Mouse (Mus musculus) urinary bladder, postnatal 36 days (tissue): ENCODE results near the gene Tmem59.

ENCODE experiments used
- DNase-seq, 2 experiments: peaks; one replicate each; pipeline ENCODE4 v3.0.0; 2022; ENCODE audit warnings: low spot score in 2 of 2, mixed read lengths in 1 of 2

Tmem59 gene

GRCm38 (mm10) chr4:107238253-107238652, 60.1 kb downstream of the Tmem59 start:
- no peak for DNase-seq

DNA sequence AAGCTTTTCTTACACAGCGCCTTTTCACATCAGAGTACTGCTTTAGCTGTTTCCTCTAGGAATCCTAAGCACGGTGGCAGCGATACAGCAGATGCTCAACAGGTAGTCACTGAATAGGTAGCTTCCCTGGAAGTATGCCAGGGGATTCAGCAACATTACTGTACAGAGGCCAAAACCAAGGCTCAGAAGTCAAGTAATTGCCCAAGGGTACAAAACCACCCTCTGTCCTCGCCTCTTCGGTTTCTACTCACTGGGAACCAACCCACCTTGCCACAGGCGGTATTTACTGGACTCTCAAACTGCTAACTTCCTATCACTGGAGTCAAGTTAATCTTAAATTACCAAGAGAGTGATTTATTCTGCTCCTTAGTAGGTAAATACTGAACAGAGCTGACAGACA, 62.0 kb downstream of the Tmem59 start:
- DNase-seq = no peak

DNA sequence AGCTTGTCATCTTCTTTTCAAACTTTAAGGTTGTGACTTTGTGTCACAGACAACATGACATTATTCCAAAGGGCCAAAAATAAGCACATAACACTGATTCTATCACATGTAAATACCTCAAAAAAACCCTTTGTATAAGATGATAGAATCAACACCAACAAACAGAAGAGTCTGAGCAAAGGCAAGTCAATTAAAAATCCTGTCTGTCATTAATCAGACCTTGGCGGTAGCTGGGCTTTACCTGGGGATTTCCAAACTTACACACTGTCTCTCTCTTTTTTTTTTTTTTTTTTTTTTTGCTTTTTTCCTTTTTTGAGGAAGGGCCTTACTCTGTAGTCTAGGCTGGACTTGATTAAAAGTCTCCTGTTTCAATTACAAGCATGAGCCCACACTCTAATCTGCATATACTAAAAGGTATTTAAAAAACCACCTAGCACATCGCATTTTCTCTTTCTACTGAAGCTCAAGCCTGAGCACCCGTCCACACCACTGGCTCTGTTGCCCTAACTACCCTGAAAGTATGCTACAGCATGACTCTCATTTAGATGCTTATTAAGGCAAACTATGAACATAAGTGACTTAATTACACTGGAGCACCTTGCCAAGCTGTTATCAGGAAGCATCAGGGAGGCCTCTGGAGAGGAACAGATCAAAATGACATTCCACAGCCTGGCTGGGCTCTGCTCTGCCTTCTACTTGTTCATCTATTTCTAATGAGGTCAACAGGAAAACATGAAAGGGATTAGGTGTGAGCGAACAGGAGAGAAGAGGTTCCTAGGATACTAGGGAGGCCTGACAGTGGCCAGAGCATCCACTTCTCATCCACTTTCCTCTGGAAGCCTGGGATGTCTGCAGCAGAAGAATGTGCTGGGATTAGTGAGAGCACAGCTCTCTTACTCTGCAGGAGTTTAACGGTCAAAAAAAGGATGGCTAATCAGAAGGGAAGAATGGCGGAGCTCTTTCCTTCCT, 65.5 kb downstream of the Tmem59 start:
- no peak for DNase-seq

- no peak for DNase-seq
These were observed 67.2 kb downstream of the Tmem59 start for GRCm38 (mm10) chr4:107245368-107245767.

DNA sequence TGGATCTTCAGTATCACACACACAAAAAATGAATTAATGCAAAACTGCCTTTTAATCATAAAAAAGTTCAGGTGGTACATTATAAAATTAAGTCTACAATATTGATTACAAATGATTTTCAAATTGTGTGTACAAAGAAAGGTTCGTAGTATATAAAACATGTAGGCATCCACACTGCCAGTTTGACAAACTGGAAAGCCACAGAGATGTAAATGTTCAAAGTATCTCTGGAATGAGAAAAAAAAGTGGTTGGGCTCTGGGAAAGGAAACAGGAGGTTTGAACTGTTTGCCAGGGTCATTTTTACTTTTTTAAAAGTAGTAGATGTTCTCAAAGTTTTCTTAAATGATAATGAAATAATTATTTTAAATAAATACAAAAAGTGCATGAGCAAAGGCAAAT, 67.8 kb downstream of the Tmem59 start:
- DNase-seq = no peak

DNA sequence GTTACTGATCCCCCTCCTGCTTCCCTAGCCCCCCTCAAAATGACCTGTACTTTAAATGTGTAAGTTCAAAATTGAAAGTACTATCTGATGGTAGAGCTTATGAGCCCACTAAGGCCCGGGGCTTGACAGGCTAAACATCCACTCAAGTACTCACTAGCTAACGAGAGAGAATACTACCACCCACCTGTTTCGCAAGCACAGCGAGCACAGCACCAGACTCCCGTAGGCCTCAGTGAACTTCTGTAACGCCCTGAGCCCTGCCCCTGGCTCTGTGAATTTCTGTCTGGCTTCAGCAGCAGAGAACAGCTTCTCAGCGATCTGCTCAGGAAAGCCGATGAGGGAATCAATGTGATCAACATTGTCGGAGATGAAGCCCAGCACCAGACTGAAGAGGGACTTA, 68.9 kb downstream of the Tmem59 start:
- peak in 1 of 2 experiments; percentile 6 for DNase-seq

DNA sequence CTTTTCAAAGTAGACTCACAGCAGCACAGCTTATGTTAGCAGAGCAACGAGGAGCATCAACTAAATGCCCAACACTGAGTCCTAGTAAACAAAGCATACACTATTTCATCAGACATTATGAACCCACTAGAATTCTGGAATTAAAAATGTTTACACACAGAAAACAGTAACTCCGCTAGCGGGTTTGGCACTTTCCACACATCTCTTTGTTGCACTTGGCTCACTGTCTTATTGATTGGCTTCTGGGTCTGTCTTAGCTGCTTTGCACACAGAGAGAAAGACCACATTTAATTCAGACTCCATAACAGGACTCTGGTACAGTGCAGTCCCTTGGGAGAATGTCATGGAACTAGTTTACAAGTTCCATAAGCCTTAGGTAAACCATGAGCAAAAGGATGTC, 69.9 kb downstream of the Tmem59 start:
- no peak for DNase-seq

- no peak for DNase-seq
These were observed 71.3 kb downstream of the Tmem59 start for GRCm38 (mm10) chr4:107249471-107249870.

DNA sequence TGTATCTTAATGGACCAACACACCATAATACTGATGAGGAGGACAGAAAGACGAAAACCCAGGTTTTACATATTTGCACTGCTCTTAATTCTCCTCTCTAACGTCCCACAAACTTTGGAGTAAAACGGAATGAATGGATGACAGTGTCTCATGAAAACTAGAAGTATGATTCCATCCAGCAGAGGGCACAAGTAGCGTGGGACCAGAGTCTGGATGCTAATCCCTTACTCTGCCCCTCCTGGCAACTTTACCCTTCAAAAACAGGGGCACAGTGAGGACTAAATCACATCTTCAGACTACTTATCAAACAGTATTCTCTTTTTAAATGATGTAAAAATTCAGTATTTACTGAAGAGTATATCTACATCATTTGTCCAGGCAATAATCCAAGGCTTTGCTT, 72.3 kb downstream of the Tmem59 start:
- DNase-seq = peak in 1 of 2 experiments; percentile 12
